Mouse (Mus musculus): ENCODE measurements around the gene Abat.

Gene Abat

DNA sequence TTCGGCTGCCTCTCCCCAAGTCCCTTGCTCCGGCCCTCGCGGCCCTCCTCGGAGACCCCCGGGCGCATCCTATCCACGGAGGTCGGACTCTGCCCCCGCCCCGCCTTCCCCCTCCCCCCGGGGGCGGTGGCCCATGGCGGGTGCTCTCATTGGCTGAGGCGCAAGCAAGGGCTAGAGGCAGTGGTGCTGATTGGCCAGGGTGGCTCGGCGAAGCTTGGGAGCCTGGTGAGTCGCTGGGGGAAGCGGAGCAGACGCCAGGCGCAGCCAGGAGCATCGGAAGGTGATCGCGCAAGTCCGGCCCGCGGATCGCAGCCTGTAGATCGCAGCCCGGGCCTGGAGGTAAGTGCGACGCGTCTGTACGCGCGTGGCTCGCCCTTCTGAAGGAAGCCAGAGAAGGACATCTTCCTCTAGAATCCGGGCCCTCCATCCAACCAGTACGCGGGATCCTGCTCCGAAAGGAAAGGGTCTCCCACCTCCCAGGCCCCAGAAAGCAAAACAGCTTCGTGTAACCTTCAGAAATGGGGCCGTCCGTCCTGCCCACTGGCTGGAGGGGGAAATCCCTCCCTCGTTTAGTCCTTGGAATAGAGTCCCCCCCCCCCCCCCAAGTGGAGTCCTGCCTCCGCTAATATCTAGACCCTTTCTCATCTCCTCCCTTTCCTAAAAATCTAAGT is at the start of gene Abat:
Gene Abat, plus strand, starts transcription at position 194 of the 671 bp plus-strand sequence.
- peak; percentile 97 for DNase-seq (ENCODE audit: inconsistent ontology term)

DNA sequence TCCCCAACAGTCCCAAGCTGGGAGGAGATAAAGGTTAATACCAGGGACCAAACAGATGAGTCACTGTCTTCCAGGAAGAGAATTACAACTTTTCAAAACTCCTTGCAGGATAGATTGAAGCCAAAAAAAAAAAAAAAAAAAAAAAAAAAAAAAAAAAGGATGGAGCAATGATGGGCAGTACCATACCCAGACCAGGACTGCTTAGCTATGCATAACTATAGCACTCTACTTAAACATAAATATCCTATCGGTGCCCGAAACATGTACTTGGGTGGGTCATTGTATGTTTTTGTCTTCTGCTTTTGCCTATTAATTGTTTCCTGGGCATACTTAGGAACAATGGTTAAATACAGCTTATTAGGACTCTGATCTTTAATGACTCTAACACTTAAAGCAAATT is 43.1 kb upstream of the Abat start:
- no peak for DNase-seq (ENCODE audit: inconsistent ontology term)

DNA sequence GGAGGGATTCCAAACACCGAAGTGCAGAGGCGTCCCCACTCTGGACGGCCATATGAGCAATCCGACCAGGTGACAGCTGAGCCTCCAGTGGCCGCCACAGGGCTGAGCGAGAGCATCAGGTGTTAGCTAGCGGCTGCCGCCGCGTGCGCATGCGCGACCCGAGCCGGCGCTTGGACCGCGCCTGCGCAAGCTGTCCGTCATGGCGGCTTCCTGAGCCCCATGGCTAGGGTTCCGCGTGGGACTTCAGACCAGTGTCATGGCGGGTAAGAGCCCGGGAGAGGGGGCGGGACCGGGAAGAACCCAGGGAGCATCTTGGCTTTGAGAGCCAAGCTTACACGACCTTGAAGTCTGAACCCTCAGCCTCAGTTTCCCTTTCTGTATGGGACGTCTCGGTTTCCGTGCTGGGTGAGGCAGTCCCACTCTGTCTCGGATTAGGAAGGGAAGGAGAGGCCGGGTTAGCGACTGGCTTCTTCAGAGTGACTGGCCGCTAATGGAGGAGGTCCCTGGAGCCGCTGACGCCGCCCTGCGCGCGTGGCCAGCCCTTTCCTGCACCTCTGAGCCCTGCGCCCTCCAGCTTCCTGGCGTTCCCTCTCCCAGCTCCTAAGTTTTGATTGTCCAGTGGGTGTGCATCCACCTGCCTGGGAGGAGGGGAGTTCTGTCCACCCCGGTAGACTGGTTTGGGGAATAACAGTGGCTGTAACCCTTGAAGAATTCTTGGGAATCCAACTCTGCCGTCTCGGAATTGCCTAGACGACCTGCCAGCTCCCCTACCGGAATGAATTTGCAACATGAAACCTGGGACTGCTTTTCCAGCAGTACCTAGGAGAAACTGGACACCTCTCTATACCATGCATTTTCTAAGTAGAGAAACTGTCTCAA is 42.4 kb upstream of the Abat start, which contains the start of gene Mettl22:
Gene Mettl22, plus strand, starts transcription at position 186 of the 879 bp plus-strand sequence.
- DNase-seq (ENCODE audit: inconsistent ontology term) = peak; percentile 95

DNA sequence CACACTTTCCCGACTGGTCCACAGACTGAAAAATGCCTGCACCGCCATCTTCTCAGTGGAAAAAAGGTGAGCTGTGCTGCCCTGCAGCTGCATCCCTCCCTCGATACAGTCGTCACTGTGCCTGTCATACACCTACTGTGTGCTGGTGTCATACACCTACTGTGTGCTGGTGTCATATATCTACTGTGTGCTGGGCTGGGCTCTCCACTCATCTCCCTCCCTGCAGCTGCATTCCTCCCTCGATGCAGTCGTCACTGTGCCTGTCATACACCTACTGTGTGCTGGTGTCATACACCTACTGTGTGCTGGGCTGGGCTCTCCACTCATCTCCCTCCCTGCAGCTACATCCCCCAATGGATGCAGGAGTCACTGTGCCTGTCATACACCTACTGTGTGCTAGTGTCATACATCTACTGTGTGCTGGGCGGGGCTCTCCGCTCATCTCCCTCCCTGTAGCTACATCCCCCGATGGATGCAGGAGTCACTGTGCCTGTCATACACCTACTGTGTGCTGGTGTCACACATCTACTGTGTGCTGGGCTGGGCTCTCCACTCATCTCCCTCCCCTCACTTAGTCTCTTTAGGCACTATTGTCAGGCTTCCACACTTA is 25.7 kb upstream of the Abat start:
- no peak for DNase-seq (ENCODE audit: inconsistent ontology term)

DNA sequence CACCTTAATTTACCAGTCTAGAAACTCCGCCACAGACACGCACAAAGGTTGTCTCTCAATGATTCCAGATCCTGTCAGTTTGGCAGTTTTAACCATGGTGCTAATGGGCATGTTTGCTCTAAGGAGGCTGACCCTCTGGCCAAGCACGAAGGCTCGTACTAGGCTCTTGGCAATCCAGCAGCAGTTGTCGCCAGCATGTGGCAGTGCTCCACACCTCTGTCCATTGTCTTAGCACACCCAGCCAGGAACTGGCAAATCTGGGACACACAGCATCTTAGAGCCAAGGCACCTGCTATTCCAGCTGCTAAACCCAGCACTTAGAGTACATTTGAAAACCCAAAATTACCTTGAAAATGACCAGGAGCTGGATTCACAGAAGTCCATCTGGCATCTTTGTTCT is 23.9 kb upstream of the Abat start:
- DNase-seq (ENCODE audit: inconsistent ontology term) = no peak

DNA sequence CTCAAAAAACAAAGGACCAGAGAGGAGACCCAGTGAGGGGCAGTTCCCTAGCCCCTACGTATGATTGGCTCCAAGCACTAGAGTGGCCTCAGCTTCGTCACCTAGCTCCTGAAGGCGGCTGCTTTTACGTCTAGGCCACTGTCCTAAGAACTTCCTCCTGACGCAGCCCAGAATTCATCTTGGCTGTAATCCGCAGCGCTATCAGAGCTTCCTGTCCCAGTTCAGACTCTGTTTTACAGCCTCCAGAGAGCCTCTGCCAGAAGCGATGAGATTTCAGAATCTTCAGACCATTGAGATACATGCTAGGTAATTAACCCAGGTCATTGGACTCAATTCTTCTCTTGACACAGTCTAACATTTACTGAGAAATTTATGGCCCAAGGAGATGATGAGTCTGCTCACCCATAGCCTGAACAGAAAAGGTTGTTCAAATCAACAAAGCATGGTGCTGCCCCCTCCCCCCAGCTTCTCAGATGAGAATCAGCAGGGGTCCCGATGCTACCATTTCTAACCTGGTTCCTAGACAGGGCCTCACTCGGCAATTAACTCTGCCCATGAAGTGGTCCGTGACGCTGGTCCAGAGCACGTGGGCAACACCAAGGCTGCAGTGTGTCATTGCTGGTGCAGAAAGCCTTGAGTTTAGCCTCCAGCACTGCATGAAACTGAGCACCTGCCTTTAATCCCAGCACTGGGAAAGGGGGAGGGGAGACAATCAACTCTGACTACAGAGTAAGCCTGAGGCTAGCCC is 21.3 kb upstream of the Abat start:
- DNase-seq (ENCODE audit: inconsistent ontology term) = no peak

DNA sequence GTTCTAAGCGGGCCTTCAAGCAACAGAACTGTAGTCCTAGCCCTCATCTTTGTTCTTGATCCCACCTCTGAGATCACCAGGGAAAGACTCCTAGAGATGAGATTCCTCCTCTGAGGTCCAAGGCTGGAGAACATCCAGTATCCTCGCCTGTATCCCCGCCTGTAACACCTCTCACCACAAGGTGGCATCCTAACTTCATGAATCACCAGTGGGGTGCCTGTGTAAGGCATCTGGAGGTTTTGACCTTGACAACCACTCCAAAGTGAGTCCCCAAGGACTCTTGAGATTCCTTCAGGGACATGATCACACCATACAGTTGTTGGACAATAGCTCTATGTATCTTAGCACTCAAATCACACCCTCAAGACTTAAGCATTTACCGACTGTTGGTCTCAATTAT is 19.0 kb upstream of the Abat start:
- peak; percentile 48 for DNase-seq (ENCODE audit: inconsistent ontology term)

DNA sequence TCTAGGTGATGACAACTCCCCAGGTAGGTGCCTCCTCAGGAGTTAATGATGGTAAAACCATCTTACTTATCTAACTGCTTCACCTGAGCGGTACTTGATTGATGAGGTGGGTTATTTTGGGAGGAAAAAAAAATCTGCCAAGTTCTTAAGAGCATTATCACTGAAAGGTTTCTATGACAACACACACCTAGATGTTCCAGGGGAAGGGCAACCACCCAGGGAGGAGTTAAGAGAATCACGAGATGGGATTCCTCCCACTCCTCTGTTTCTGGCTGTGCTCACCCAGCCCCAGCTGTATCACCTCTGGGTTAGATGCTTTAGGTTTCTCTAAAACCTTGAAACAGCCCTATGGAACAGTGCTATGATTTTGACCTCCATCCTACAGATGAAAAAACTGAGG is 16.3 kb upstream of the Abat start:
- DNase-seq (ENCODE audit: inconsistent ontology term) = no peak

DNA sequence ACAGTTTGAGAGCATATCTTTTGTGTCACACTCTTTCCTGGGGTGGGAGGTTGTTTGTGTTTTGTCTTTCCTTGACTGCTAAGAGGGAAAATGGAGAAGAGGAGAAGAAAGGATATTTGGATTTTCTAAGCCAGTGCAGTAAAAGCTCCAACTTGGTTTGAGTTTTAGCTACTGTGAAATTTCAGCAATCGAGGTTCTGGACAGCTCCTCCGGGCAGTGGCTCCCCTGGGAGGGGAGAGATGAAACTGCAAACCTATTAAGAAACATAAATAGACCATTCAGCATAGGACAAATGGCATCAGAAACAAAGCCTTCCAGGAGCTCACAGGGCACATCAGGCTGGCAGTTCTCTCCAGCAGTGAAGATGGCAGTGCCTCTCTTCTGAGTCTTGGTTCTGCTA is 9.0 kb upstream of the Abat start:
- DNase-seq (ENCODE audit: inconsistent ontology term) = no peak

DNA sequence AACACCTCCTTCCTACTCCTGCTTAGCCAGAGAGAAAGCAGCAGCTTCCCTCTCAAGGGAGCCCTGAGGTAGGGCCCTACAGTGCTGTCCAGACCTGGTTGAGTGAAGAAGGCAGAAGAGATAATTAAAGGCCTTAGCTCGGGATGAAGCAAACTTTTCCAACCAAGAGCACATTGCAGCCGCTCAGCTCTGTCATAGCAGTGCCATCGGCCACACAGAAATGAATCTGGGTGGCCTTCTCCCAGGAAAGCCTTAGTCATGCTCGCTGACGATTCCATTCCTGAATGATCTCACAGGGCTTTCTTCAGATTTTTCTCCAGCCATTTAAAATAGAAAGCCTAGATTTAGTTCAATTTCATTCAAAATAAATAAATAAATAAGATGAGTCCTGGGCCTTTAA is 3.3 kb upstream of the Abat start:
- peak; percentile 10 for DNase-seq (ENCODE audit: inconsistent ontology term)

DNA sequence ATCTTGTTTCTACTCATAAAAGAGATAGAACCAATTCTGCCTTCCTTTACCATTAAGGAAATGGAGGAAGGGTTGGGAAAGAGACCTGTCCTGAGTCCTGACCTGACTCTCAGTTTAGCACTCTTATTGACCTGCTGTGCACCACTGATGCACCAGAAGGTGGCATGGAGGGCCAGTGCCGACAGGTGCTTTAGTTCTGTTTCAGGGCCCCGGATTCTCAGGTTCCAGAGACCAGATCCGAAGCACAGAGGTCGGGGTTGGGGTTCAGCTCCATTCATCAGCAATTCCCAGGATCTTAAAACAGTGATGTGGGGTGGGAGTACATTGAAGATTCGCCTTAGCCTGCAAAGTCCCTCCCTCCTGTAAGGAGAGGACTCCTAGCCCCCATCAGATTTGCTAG is 399 bp upstream of the Abat start:
- no peak for DNase-seq (ENCODE audit: inconsistent ontology term)

DNA sequence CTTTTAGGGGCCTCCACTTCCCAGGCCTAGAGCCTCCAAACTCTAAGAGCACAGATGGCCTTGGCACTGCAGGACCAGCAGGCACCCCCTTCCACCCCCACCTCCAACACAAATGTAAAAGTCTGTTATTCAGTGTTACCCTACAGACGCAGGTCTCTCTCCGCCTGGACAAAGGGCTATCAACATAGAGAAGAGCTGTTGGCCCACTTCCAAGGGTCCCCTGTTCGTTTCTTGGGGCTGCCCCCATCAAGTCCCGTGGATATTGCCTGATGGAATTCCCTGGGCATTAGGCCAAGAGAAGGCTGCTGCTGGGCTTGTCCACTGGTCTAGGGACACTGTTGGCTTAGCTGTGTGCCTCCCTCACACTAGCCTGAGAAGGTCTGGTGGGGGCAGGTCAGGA is 951 bp downstream of the Abat start:
- DNase-seq (ENCODE audit: inconsistent ontology term) = peak; percentile 67

DNA sequence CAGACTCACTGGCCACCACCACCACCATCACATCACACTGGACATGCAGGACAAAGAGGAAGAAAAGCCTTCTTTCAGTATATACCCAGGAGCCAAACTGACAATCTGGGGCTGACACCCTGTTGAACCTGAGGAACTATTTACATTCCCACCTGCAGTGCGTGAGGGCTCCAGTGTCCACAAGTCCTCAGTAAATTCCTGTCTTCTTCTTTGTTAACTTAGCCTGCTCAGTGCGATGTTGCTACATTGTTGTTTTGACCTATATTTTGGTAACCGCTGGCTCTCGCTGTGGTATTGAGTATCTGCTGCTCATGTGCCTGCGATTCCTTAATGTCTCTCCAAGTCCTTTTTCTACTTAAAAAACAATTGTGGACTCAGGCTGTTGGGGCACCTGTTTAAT is 7.3 kb downstream of the Abat start:
- peak; percentile 45 for DNase-seq (ENCODE audit: inconsistent ontology term)

DNA sequence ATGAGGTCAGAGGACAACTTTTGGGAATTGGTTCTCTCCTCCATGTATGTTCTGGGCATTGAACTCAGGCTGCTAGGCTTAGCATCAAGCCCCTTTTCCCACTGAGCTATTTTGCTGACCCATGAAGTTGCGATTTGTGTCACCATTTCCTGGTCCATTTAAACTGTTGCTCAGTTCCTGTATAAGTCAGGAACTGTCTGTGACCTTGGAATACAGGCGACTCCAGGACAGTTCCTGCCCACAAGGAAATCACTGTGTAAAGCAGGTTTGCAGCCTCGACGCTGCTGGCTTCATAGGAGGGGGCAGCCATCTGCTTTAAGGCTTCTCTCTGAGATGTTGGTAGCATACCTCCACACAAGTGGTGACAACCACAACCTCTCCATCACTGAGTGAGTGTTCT is 8.1 kb downstream of the Abat start:
- DNase-seq (ENCODE audit: inconsistent ontology term) = no peak

DNA sequence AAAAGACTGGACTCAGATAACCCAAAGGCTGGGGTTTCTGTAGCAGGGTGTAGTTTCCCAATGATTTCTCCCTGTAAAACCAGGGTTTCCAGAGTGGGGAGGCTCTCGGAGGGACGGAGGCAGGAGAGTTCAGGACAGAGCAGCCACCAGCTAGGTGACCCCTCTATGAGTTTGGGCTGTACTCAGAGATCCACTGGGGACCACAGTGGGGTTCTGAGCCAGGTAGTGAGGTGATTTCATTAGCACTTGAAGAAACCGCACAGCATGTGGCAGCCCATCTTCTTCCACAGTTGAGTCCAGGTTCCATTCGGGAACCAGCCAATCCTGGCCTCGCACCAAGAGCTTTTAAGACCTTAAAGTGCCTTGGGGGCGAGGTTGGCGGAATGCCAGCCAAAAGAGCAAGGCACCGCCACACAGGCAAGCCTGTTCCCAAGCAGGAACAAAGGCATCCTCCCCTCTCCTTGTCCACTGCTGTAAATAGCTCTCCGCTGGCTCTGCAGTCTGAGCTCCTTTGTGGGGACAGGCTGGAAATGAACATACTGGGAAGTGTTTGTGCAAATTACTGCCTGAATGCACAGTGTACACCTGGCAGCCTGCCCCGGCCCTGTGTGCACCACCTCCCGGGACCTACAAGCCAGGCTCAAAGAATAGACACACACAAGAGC is 10.4 kb downstream of the Abat start:
- DNase-seq (ENCODE audit: inconsistent ontology term) = peak; percentile 67

DNA sequence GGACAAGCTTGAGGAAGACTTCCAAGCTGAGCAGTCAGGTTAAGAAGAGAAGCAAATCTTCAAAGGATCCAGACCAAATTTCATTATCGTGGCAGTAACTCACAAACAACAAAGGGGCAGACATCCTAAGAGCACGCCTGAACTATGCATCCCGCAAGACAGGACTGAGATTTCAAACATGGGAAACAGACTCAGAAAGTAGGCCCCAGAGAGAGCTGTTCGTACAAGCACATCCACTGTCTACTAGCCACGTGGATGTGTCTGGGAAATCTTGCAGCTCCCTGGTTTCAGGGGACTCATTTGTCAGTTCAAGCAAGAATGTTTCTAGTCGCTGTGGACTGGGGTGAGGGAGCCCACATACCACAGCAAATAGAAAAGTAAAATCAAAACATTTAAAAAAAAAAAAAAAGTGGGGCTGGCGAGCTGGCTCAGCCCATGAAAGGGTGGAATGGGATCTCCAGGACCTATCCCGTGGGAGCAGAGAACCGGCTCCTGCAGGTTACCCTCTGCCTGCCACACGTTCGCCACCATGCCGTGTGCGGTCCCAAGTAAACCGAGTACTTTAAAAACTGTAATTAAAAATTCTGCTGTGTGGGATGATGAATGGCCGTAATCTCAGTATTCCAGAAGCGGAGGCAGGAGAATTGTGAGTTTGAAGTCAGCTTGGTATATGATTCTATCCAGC is 11.1 kb downstream of the Abat start:
- DNase-seq (ENCODE audit: inconsistent ontology term) = no peak

DNA sequence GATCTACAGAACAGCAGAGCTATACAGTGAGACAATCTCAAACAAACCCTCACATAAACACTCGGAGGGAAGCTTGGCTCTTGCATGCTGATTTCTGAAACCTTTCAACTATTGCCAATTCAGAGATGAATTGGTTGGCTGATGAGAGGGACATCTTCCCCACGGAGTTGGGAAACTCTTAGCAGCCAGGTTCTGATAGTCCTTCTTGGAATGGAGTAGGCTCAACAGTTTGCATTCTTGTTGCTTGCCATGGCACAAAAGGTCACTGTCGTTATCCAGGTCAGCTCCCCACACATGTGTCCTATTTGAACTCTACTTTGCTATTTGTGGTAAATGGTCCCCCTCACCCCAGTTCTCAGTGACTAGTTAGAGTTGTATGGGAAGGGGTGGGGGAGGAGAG is 12.1 kb downstream of the Abat start:
- DNase-seq (ENCODE audit: inconsistent ontology term) = peak; percentile 39

DNA sequence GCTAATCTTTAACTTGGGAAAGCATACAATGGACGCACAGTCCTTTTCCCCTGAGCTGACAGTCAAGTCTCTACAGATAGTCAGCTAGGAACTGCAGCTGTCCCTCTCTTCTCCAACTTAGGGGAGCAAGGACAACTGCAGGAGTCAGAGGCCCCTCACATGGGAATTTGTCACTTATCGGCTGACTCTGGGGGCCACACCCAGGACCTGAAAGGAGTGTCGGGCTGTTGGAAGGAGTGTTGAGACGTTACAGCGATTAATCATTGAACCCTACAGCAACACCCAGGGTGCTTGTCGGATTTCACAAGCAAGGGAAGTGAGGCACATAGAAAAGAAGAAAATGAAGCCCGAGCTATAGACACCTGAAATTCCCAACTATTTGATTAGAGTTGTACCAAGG is 12.6 kb downstream of the Abat start:
- DNase-seq (ENCODE audit: inconsistent ontology term) = no peak

DNA sequence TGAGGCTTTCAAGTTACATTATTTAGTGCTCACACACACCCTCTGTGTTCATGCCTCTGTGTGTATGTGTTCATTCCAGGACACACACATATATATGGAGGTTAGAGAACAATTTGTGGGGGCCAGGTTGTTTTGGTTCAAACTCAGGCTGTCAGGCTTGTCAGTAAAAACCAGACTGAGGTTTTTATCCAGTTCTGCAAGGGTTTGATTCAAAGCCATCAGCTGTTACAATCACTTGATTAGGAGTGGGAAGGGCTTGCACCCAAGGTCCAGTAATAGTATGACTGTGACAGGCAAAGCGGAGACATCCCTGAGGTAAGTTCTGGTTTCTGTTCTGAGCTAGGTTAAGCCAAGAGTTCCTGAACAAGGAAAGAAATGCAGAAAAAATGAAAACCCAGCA is 16.2 kb downstream of the Abat start:
- DNase-seq (ENCODE audit: inconsistent ontology term) = no peak

DNA sequence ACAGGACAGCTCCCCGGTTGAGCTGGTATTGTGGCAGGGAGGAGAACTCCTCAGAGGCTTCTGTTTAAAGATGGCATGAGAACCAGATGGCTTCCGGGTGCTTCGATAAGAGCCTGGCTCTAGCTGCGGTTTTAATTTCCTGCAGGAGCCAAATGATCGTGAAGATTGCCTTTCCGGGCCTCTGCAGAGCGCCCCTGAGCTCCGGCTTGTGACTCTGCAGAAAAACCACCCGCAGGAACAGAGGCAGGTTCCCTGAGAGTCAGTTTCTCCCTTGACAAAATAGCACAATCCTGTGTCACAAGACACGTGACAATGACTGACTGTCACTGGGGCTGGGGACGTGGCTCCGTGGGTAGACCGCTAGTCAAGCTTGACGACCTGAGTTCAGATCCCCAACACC is 16.8 kb downstream of the Abat start:
- no peak for DNase-seq (ENCODE audit: inconsistent ontology term)

DNA sequence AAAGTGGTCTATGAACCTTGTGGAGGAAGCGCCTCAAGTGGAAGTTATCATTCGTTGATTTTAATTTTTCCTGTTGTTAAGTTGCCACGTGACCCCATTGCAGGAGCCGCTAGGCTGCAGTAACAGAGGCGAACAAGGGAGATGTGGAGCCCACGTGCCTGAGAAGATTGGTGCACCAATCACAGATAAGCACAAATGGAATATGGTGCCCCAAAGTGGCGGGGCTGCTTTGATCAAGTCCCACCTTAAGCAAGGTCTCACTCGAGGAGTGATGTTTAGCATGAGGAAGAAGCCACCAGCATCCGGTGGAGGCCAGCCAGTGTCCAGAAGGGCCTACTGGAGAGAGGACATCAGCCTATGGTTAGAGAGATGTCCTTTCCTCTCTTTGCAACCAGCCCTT is 19.2 kb downstream of the Abat start:
- no peak for DNase-seq (ENCODE audit: inconsistent ontology term)
